Comparison of ENCODE assay signal across 9 mouse cellular contexts in genomic region chr3:122635246-122635645, GRCm38 (mm10). TPM values are rescaled to one million over a fixed set of nuclear protein-coding genes. Genes with fewer than 3 reads are reported as not detected.
DNase-seq lines count a peak whose midpoint lies in the region; ATAC-seq and TF ChIP-seq lines count a peak whose summit lies in the region.
"Had no signal": no experiment of that assay in that cellular context is flagged by ENCODE, and none has a peak within 500 bp of the region (broad histone marks: within the 10 kb centered on the region; RNA-seq: fewer than 3 reads in every experiment).

No protein-coding gene starts in this region.

- H3K4me2 ChIP-seq in forebrain, embryonic 13.5 days: peak overlapping the region; percentile 30
- H3K4me2 ChIP-seq in intestine, postnatal 0 days (replicated peaks; ENCODE audit: low read depth): 0 out of 2 replicates have a peak overlapping the region, but pooled peaks have one; percentile 30

- H3K27me3 ChIP-seq in forebrain, embryonic 13.5 days: no peaks in the 10 kb centered on the region
- no peaks in the 10 kb centered on the region for H3K27me3 ChIP-seq in intestine, postnatal 0 days (replicated peaks; ENCODE audit: control insufficient read depth, insufficient read depth, low read length)

- no peak overlapping the region for H3K9ac ChIP-seq in forebrain, embryonic 13.5 days
- H3K9ac ChIP-seq in intestine, postnatal 0 days (ENCODE audit: low read depth, low read length): no peak overlapping the region

- peaks cover 7% of the 10 kb centered on the region; the same call in 1 of the 2 replicates for H3K4me1 ChIP-seq in forebrain, embryonic 13.5 days
- 0 out of 2 replicates have a peak, but pooled peaks cover 8% of the 10 kb centered on the region for H3K4me1 ChIP-seq in intestine, postnatal 0 days (replicated peaks; ENCODE audit: control insufficient read depth, insufficient read depth, low read length)

- H3K36me3 ChIP-seq in forebrain, embryonic 13.5 days (ENCODE audit: poor library complexity, severe bottlenecking): no peaks in the 10 kb centered on the region
- no peaks in the 10 kb centered on the region for H3K36me3 ChIP-seq in intestine, postnatal 0 days (ENCODE audit: control insufficient read depth, insufficient read depth)

- peak; percentile 27 for DNase-seq in adrenal gland, postnatal 14 days
- no peak for DNase-seq in adrenal gland, postnatal 25 days
- DNase-seq in lung, postnatal 14 days: peak; percentile 28
- DNase-seq in layer of hippocampus, adult 11-12 months (ENCODE audit: low spot score): no peak
- DNase-seq in urinary bladder, adult 2 months (ENCODE audit: low spot score): no peak
- no peak for DNase-seq in thymus, postnatal 14 days

- no peak for TF ChIP-seq CTCF in intestine, postnatal 0 days (IDR thresholded peaks at IDR 0.05; ENCODE audit: low read depth)

- H3K4me3 ChIP-seq in forebrain, embryonic 13.5 days: no peak overlapping the region
- H3K4me3 ChIP-seq in intestine, postnatal 0 days (ENCODE audit: low read depth, low read length): no peak overlapping the region
- H3K4me3 ChIP-seq: left cerebral cortex, adult 2 months had no signal

- no peaks in the 10 kb centered on the region for H3K9me3 ChIP-seq in forebrain, embryonic 13.5 days (replicated peaks)
- no peaks in the 10 kb centered on the region for H3K9me3 ChIP-seq in intestine, postnatal 0 days (ENCODE audit: control insufficient read depth)

- H3K27ac ChIP-seq in forebrain, embryonic 13.5 days: no peak overlapping the region
- peak overlapping the region; percentile 17 for H3K27ac ChIP-seq in intestine, postnatal 0 days (ENCODE audit: low read depth, low read length)
- H3K27ac ChIP-seq: left cerebral cortex, adult 2 months had no signal

- 5% methylated on average over 12 of the region's 12 CpGs for WGBS in forebrain, embryonic 13.5 days
- WGBS in intestine, postnatal 0 days: 11% methylated on average over 12 of the region's 12 CpGs

- no peak for ATAC-seq in forebrain, embryonic 13.5 days
- ATAC-seq in intestine, postnatal 0 days: no peak; the same call in 1 of the 2 replicates

RNA-seq across cellular contexts. Expression of gene Fnbp1l, which starts 15.7 kb away (rescaled TPM):
- 28.9 and 32.2 TPM in 2 replicates for total RNA-seq in adrenal gland, postnatal 14 days (2021)
- total RNA-seq in adrenal gland, postnatal 25 days (2021): 18.5 and 23.7 TPM in 2 replicates
- 181 and 194 TPM in 2 replicates for polyA plus RNA-seq in forebrain, embryonic 13.5 days (2015; fragmentation: Nextera tagmentation; extraction: Ambion mirVana)
- polyA plus RNA-seq in intestine, postnatal 0 days (2015; fragmentation: Nextera tagmentation; extraction: Ambion mirVana): 19.8 and 20.0 TPM in 2 replicates
- polyA plus RNA-seq in urinary bladder, adult 2 months (2012; rRNA removed): 27.1 and 31.2 TPM in 2 replicates

Comparison
In these comparisons a context has a peak if more than half of its experiments do, and no peak if none do; other contexts are left out.
1. DNase-seq: peak in adrenal gland, postnatal 14 days (single experiment) and lung, postnatal 14 days (single experiment); none in adrenal gland, postnatal 25 days (single experiment), layer of hippocampus, adult 11-12 months (single experiment), urinary bladder, adult 2 months (single experiment) and thymus, postnatal 14 days (single experiment).